Mouse (Mus musculus): Measurements from ENCODE around the gene Icam5. TPM values are rescaled to one million over a fixed set of nuclear protein-coding genes. Genes with fewer than 3 reads are reported as not detected.
"Not testable (repeated sequence)": the region's sequence is repeated elsewhere in the genome, so short reads cannot be mapped to it uniquely, and the experiment has no call there.

Gene Icam5
- polyA plus RNA-seq, 1 experiment, result 4.2 TPM

DNA sequence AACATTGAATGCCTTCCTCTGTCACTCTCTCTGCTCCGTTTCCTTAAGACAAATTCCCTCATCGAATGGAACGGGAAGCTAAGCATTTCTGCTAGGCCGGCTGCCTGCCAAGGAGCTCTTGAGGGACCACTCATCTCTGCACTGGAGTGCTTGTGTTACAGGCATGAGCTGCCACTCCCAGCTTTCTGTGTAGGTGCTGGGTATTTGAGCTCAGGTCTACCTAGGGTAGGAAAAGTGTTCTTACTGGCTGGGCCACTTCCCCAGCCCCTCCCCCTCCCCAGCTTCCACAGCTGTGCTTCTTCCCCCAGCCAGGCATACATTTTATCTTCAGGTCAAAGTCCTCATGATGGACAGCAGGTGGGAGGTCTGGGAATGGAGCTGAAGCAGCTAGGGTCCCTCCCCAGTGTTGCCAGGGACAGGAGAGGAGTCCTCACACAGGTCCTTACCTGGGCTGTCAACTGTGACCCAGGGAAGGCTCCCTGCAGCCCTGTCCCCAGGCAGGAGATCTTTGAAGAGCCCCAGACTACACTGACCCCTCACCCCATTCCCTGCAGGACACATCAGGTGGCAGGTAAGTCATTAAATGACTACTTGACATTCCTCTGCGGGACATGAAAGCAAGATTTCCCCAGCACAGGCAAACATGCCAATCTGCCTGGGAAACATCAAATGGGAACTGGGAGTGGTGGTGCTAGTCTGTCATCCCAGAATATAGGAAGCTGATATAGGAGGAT is 38.5 kb upstream of the Icam5 start:
- Histone ChIP-seq H3K27ac (ENCODE audit: control insufficient read depth, insufficient read depth, low read depth, low read length) (no peak overlapping the region), H3K4me1 (ENCODE audit: control insufficient read depth, insufficient read depth, low read length) (peaks cover 2% of the 10 kb centered on the region), H3K27me3 (ENCODE audit: control insufficient read depth, insufficient read depth, low read length) (no peaks in the 10 kb centered on the region), H3K36me3 (ENCODE audit: control insufficient read depth, insufficient read depth, low read length) (no peaks in the 10 kb centered on the region), H3K4me3 (ENCODE audit: control insufficient read depth, low read depth, low read length) (no peak overlapping the region)
- TF ChIP-seq CTCF (IDR thresholded peaks at IDR 0.05; ENCODE audit: control insufficient read depth, insufficient read depth, insufficient replicate concordance, low read depth, low read length) (no peak), POLR2A (IDR thresholded peaks at IDR 0.05; ENCODE audit: control insufficient read depth, low read depth, low read length) (no peak)

DNA sequence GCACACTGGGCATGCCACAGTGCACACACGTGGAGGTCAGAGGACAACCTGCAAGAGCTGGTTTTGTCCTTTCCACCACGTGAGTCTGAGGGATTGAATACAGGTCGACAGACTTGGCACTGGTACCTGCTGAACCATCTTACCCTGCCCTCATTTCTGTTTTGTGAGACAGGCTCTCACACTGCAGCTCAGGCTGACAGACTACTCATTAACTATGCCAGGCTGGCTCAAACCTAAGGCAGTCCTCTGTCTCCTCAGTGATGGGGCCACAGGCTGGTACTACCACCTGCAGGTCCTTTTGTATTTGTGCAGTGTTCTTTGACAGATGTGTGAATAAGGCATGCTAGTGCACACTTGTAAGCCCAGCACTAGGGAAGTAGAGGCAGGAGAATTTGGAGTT is 36.8 kb upstream of the Icam5 start:
- TF ChIP-seq CTCF (IDR thresholded peaks at IDR 0.05; ENCODE audit: control insufficient read depth, insufficient read depth, insufficient replicate concordance, low read depth, low read length) (no peak), POLR2A (IDR thresholded peaks at IDR 0.05; ENCODE audit: control insufficient read depth, low read depth, low read length) (no peak)
- Histone ChIP-seq H3K4me1 (ENCODE audit: control insufficient read depth, insufficient read depth, low read length) (peaks cover 2% of the 10 kb centered on the region), H3K4me3 (ENCODE audit: control insufficient read depth, low read depth, low read length) (peak overlapping the region; percentile 74), H3K36me3 (ENCODE audit: control insufficient read depth, insufficient read depth, low read length) (no peaks in the 10 kb centered on the region), H3K27ac (ENCODE audit: control insufficient read depth, insufficient read depth, low read depth, low read length) (no peak overlapping the region), H3K27me3 (ENCODE audit: control insufficient read depth, insufficient read depth, low read length) (no peaks in the 10 kb centered on the region)

DNA sequence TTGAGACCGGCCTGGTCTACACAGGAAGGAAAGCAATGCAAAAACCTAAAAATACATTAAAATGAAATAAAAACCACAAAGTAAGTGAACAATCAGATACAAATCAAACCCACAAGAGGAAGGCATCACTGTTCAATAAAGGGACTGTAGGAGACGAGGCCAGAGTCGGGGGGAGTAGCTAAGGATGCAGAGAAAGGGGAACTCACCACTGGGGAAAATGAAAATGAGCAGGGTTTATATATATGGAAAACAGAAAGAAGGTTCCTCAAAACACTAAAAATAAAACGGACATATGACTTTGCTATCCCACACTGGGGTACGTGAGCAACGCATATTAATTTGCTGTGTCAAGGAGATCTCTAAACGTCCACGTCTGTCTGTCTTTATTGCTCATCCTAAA is 34.8 kb upstream of the Icam5 start:
- Histone ChIP-seq H3K36me3 (ENCODE audit: control insufficient read depth, insufficient read depth, low read length) (no peaks in the 10 kb centered on the region), H3K27ac (ENCODE audit: control insufficient read depth, insufficient read depth, low read depth, low read length) (no peak overlapping the region), H3K27me3 (ENCODE audit: control insufficient read depth, insufficient read depth, low read length) (no peaks in the 10 kb centered on the region), H3K4me1 (ENCODE audit: control insufficient read depth, insufficient read depth, low read length) (no peaks in the 10 kb centered on the region), H3K4me3 (ENCODE audit: control insufficient read depth, low read depth, low read length) (no peak overlapping the region)
- TF ChIP-seq CTCF (IDR thresholded peaks at IDR 0.05; ENCODE audit: control insufficient read depth, insufficient read depth, insufficient replicate concordance, low read depth, low read length), result no peak
- no peak for TF ChIP-seq POLR2A (IDR thresholded peaks at IDR 0.05; ENCODE audit: control insufficient read depth, low read depth, low read length)

DNA sequence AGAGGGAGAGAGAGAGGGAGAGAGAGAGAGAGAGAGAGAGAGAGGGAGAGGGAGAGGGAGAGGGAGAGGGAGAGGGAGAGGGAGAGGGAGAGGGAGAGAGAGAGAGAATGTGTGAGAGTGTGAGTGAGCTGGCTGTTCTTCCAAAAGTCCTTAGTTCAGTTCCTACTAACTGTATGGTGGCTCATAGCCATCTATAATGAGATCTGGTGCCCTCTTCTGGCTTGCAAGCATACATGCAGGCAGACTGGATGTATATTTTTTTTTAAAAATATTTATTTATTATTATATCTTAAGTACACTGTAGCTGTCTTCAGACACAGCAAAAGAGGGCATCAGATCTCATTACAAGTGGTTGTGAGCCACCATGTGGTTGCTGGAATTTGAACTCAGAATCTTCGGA is 33.5 kb upstream of the Icam5 start:
- H3K27me3 ChIP-seq (ENCODE audit: control insufficient read depth, insufficient read depth, low read length); H3K27ac ChIP-seq (ENCODE audit: control insufficient read depth, insufficient read depth, low read depth, low read length); H3K4me1 ChIP-seq (ENCODE audit: control insufficient read depth, insufficient read depth, low read length); H3K4me3 ChIP-seq (ENCODE audit: control insufficient read depth, low read depth, low read length); H3K36me3 ChIP-seq (ENCODE audit: control insufficient read depth, insufficient read depth, low read length): not testable (repeated sequence)

GRCm38 (mm10) chr9:21000811-21001210 is 31.1 kb upstream of the Icam5 start:
- Histone ChIP-seq H3K36me3 (ENCODE audit: control insufficient read depth, insufficient read depth, low read length) (no peaks in the 10 kb centered on the region), H3K27ac (ENCODE audit: control insufficient read depth, insufficient read depth, low read depth, low read length) (no peak overlapping the region), H3K4me1 (ENCODE audit: control insufficient read depth, insufficient read depth, low read length) (peaks cover 3% of the 10 kb centered on the region; the same call in 1 of the 2 replicates), H3K4me3 (ENCODE audit: control insufficient read depth, low read depth, low read length) (no peak overlapping the region), H3K27me3 (ENCODE audit: control insufficient read depth, insufficient read depth, low read length) (no peaks in the 10 kb centered on the region)
- TF ChIP-seq POLR2A (IDR thresholded peaks at IDR 0.05; ENCODE audit: control insufficient read depth, low read depth, low read length), result no peak
- no peak for TF ChIP-seq CTCF (IDR thresholded peaks at IDR 0.05; ENCODE audit: control insufficient read depth, insufficient read depth, insufficient replicate concordance, low read depth, low read length)

DNA sequence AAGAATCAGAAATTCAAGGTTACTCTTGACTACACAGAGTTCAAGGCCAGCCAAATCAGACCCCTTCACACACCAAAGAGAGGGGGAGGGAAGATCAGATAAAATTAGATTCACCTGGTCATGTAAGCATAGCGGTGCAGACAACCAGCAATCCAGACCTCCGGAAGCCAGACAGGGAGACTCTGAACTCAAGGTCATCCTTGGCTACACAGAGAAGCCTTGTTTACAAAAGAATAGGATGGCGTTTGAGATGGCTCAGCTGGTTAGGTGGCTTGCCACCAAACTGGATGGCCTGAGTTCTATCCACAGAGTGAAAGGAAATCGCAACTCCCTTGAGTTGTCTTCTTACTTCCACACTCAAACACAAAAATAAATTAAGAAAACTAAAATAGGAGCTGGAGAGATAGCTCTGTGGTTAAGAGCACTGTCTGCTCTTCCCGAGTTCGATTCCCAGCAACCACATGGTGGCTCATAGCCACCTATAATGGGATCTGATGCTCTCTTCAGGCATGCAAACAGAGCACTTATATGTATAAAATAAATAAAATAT is 30.1 kb upstream of the Icam5 start:
- Histone ChIP-seq H3K4me3 (ENCODE audit: control insufficient read depth, low read depth, low read length) (no peak overlapping the region), H3K27me3 (ENCODE audit: control insufficient read depth, insufficient read depth, low read length) (no peaks in the 10 kb centered on the region)

GRCm38 (mm10) chr9:21002270-21002626 is 29.6 kb upstream of the Icam5 start:
- Histone ChIP-seq H3K36me3 (ENCODE audit: control insufficient read depth, insufficient read depth, low read length) (peaks cover 2% of the 10 kb centered on the region; the same call in 1 of the 2 replicates), H3K4me1 (ENCODE audit: control insufficient read depth, insufficient read depth, low read length) (peaks cover 3% of the 10 kb centered on the region; the same call in 1 of the 2 replicates), H3K4me3 (ENCODE audit: control insufficient read depth, low read depth, low read length) (peak overlapping the region; percentile 99), H3K27ac (ENCODE audit: control insufficient read depth, insufficient read depth, low read depth, low read length) (peak overlapping the region; percentile 90), H3K27me3 (ENCODE audit: control insufficient read depth, insufficient read depth, low read length) (no peaks in the 10 kb centered on the region)
- TF ChIP-seq CTCF (IDR thresholded peaks at IDR 0.05; ENCODE audit: control insufficient read depth, insufficient read depth, insufficient replicate concordance, low read depth, low read length) (no peak), POLR2A (IDR thresholded peaks at IDR 0.05; ENCODE audit: control insufficient read depth, low read depth, low read length) (no peak)

More for the DNA sequence above, 30.1 kb upstream of the Icam5 start:
- no peaks in the 10 kb centered on the region; the same call in 1 of the 2 replicates for H3K36me3 ChIP-seq (ENCODE audit: control insufficient read depth, insufficient read depth, low read length)
- peaks cover 3% of the 10 kb centered on the region; the same call in 1 of the 2 replicates for H3K4me1 ChIP-seq (ENCODE audit: control insufficient read depth, insufficient read depth, low read length)
- H3K27ac ChIP-seq (ENCODE audit: control insufficient read depth, insufficient read depth, low read depth, low read length), result no peak overlapping the region
- no peak for TF ChIP-seq CTCF (IDR thresholded peaks at IDR 0.05; ENCODE audit: control insufficient read depth, insufficient read depth, insufficient replicate concordance, low read depth, low read length)
- TF ChIP-seq POLR2A (IDR thresholded peaks at IDR 0.05; ENCODE audit: control insufficient read depth, low read depth, low read length), result no peak
